Mouse (Mus musculus) heart, embryonic 14.5 days (tissue): ENCODE measurements around the gene Ngp. TPM values are rescaled to one million over a fixed set of nuclear protein-coding genes. Genes with fewer than 3 reads are reported as not detected.

Experiments used
- polyA plus RNA-seq: library from polyadenylated mRNA; unstranded; fragments of >200 nt; fragmentation: Nextera tagmentation; extraction: Ambion mirVana; gene quantifications from 2 replicates; pipeline ENCODE4 v1.2.1, GENCODE M21; 2014

Gene Ngp
- polyA plus RNA-seq, 1 experiment from 2014 or later: 4.2 TPM

Other genes with a start within 250 kb of the Ngp start
- gene Cspg5, start 176.0 kb upstream of the Ngp start, polyA plus RNA-seq: 1.9 and 2.5 TPM in 2 replicates
- 14.0 and 14.8 TPM in 2 replicates for gene Elp6, start 114.6 kb upstream of the Ngp start, polyA plus RNA-seq
- gene Scap, start 86.5 kb upstream of the Ngp start, polyA plus RNA-seq: 14.9 and 16.1 TPM in 2 replicates
- 10.3 and 12.5 TPM in 2 replicates for gene Ptpn23, start 11.5 kb upstream of the Ngp start, polyA plus RNA-seq
- 7.7 and 8.7 TPM in 2 replicates for gene Klhl18, start 56.9 kb downstream of the Ngp start, polyA plus RNA-seq
- gene Kif9, start 57.2 kb downstream of the Ngp start, polyA plus RNA-seq: 0.47 and 0.65 TPM in 2 replicates
- 32.7 and 35.6 TPM in 2 replicates for gene Setd2, start 112.8 kb downstream of the Ngp start, polyA plus RNA-seq
- 8.4 and 12.2 TPM in 2 replicates for gene Nradd, start 204.7 kb downstream of the Ngp start, polyA plus RNA-seq
- gene Nbeal2, start 234.4 kb downstream of the Ngp start, polyA plus RNA-seq: 2.4 and 2.7 TPM in 2 replicates
- gene Ccdc12, start 236.8 kb downstream of the Ngp start, polyA plus RNA-seq: 146 and 147 TPM in 2 replicates